Mouse (Mus musculus) testis, adult 2 months (tissue): ENCODE measurements around the gene Lst1.
A peak's percentile ranks its signal among the peaks of the same experiment; 100 is the strongest.

Experiments
- CTCF ChIP-seq: fragments of 200-500 bp; IDR thresholded peaks from 2 replicates; pipeline ENCODE4 v1.5.1; 2012; ENCODE audit warnings: low read depth, mild to moderate bottlenecking, inconsistent platforms, low read length, moderate library complexity; ENCODE audit not compliant: control insufficient read depth, insufficient read depth, insufficient replicate concordance
- POLR2A ChIP-seq: fragments of 200-500 bp; IDR thresholded peaks from 2 replicates; pipeline ENCODE4 v1.6.1; 2012; ENCODE audit warnings: low read depth, mild to moderate bottlenecking, inconsistent platforms, low read length, moderate library complexity; ENCODE audit not compliant: control insufficient read depth

- TF ChIP-seq CTCF, result peak; percentile 82; the same call in 1 of the 2 replicates
- no peak for TF ChIP-seq POLR2A
These were observed 9.7 kb downstream of the Lst1 start for GRCm38 (mm10) chr17:35178528-35178927.
